Comparison of ENCODE assay signal across 1 mouse cellular context in genomic region chr10:41434624-41435023, GRCm38 (mm10).
TF ChIP-seq lines count a peak whose summit lies in the region.

No protein-coding gene starts in this region.

TF ChIP-seq in MEL, 35 proteins besides CTCF, POLR2A, EP300 and RAD21:
- TF ChIP-seq NRF1 (IDR thresholded peaks at IDR 0.05; ENCODE audit: insufficient read depth, low read depth, low read length, poor library complexity, severe bottlenecking) (no peak), ZC3H11A (IDR thresholded peaks at IDR 0.05; ENCODE audit: low read depth, low read length) (peak; percentile 73), MEF2A (IDR thresholded peaks at IDR 0.05; ENCODE audit: extremely low read depth, insufficient replicate concordance, low read depth, low read length, poor library complexity, severe bottlenecking) (no peak), TBP (IDR thresholded peaks at IDR 0.05; ENCODE audit: low read depth, low read length) (no peak), MXI1 (IDR thresholded peaks at IDR 0.05; ENCODE audit: low read depth, low read length) (no peak), SMC3 (IDR thresholded peaks at IDR 0.05; ENCODE audit: low read depth, low read length) (peak; percentile 77)
